Mouse (Mus musculus) MEL (cell line): ENCODE results near the gene Igfals.

ENCODE experiments used
- CTCF ChIP-seq, 3 experiments: IDR thresholded peaks in 2 of 3; conservative IDR thresholded peaks in 1 of 3; 2 replicates each; pipeline ENCODE4 v1.5.1; 2011 to 2012; ENCODE audit warnings: low read length in 3 of 3, low read depth in 2 of 3, mild to moderate bottlenecking in 2 of 3, improper control_type of control experiment in 1 of 3, inconsistent platforms in 1 of 3, mixed read lengths in 1 of 3, moderate library complexity in 1 of 3; ENCODE audit not compliant: control insufficient read depth in 1 of 3, insufficient read depth in 1 of 3, poor library complexity in 1 of 3, severe bottlenecking in 1 of 3
- E2F4 ChIP-seq: IDR thresholded peaks from 2 replicates; pipeline ENCODE4 v1.6.1; 2011; ENCODE audit warnings: low read depth, low read length, improper control_type of control experiment, borderline replicate concordance
- EP300 ChIP-seq, 2 experiments: IDR thresholded peaks; 2 replicates each; pipeline ENCODE4 v1.6.1; 2011; ENCODE audit warnings: improper control_type of control experiment in 2 of 2, low read length in 2 of 2, low read depth in 1 of 2, mild to moderate bottlenecking in 1 of 2
- POLR2A ChIP-seq, 2 experiments: IDR thresholded peaks; 2 replicates each; pipeline ENCODE4 v1.6.1; 2011 to 2012; ENCODE audit warnings: low read length in 2 of 2, mild to moderate bottlenecking in 2 of 2, control low read depth in 1 of 2, improper control_type of control experiment in 1 of 2, low read depth in 1 of 2, moderate library complexity in 1 of 2; ENCODE audit not compliant: control insufficient read depth in 1 of 2, insufficient read depth in 1 of 2, poor library complexity in 1 of 2
- SIN3A ChIP-seq: IDR thresholded peaks from 2 replicates; pipeline ENCODE4 v1.6.1; 2012; ENCODE audit warnings: low read length, improper control_type of control experiment, inconsistent platforms
- TAL1 ChIP-seq: IDR thresholded peaks from 2 replicates; pipeline ENCODE4 v1.6.1; 2012; ENCODE audit warnings: mild to moderate bottlenecking, inconsistent platforms, low read length, moderate library complexity, mixed read lengths
- TBP ChIP-seq: IDR thresholded peaks from 2 replicates; pipeline ENCODE4 v1.8.0; 2011; ENCODE audit warnings: low read depth, low read length, improper control_type of control experiment
- USF1 ChIP-seq: IDR thresholded peaks from 2 replicates; pipeline ENCODE4 v1.6.1; 2014; ENCODE audit warnings: low read depth, mild to moderate bottlenecking, inconsistent platforms, low read length, improper control_type of control experiment, moderate library complexity
- USF2 ChIP-seq, 2 experiments: IDR thresholded peaks; 2 replicates each; pipeline ENCODE4 v1.6.1; 2011 to 2012; ENCODE audit warnings: improper control_type of control experiment in 2 of 2, low read length in 2 of 2, borderline replicate concordance in 1 of 2, inconsistent platforms in 1 of 2, low read depth in 1 of 2, mild to moderate bottlenecking in 1 of 2; ENCODE audit not compliant: insufficient read depth in 1 of 2
- ZMIZ1 ChIP-seq: IDR thresholded peaks from 2 replicates; pipeline ENCODE4 v1.6.1; 2012; ENCODE audit warnings: low read depth, mild to moderate bottlenecking, inconsistent platforms, low read length, improper control_type of control experiment, moderate library complexity
- ZNF384 ChIP-seq: IDR thresholded peaks from 2 replicates; pipeline ENCODE4 v1.6.1; 2012; ENCODE audit warnings: low read depth, mild to moderate bottlenecking, inconsistent platforms, low read length, improper control_type of control experiment

- TF ChIP-seq POLR2A (IDR thresholded peaks at IDR 0.05; ENCODE audit: control insufficient read depth in 1 of 2, insufficient read depth in 1 of 2, low read depth in 1 of 2, low read length in 2 of 2, poor library complexity in 1 of 2) (no peak), CTCF (IDR thresholded peaks at IDR 0.05 in 2 of 3, conservative IDR thresholded peaks at IDR 0.05 in 1 of 3; ENCODE audit: control insufficient read depth in 1 of 3, insufficient read depth in 1 of 3, low read depth in 2 of 3, low read length in 3 of 3, poor library complexity in 1 of 3, severe bottlenecking in 1 of 3) (no peak), SIN3A (no peak), TBP (no peak), USF1 (no peak), E2F4 (no peak), USF2 (IDR thresholded peaks at IDR 0.05; ENCODE audit: borderline replicate concordance in 1 of 2, insufficient read depth in 1 of 2, low read depth in 1 of 2, low read length in 2 of 2) (no peak), TAL1 (no peak), ZNF384 (no peak), ZMIZ1 (no peak), EP300 (IDR thresholded peaks at IDR 0.05; ENCODE audit: low read depth in 1 of 2, low read length in 2 of 2) (no peak)
These were observed 25.5 kb upstream of the Igfals start for GRCm38 (mm10) chr17:24840341-24840740.
